Mouse (Mus musculus): ENCODE results near the gene Kbtbd7.

GRCm38 (mm10) chr14:79383120-79383519, 43.2 kb upstream of the Kbtbd7 start:
- TF ChIP-seq POLR2A (IDR thresholded peaks at IDR 0.05; ENCODE audit: borderline replicate concordance, insufficient read depth, low read length) (no peak), CTCF (IDR thresholded peaks at IDR 0.05; ENCODE audit: borderline replicate concordance, insufficient read depth, low read depth, low read length) (no peak)

Data from cerebellum, adult 2 months (tissue).